Mouse (Mus musculus) midbrain, embryonic 16.5 days (tissue): ENCODE data around the gene Phf5a. TPM values are rescaled to one million over a fixed set of nuclear protein-coding genes. Genes with fewer than 3 reads are reported as not detected.
A peak's percentile ranks its signal among the peaks of the same experiment; 100 is the strongest.

ENCODE experiments used
- ATAC-seq: fragments of 200-750 bp; cut with Nextera tagmentation; 2 replicates; pipeline ENCODE4 v1.8.0; 2017; ENCODE audit warnings: moderate TSS enrichment
- H3K27ac ChIP-seq: fragments of 300-500 bp; sonication (generic); 2 replicates; pipeline ENCODE4 v1.5.1; 2014; ENCODE audit warnings: mild to moderate bottlenecking, low read length, mixed read lengths
- H3K27me3 ChIP-seq: fragments of 300-500 bp; sonication (generic); 2 replicates; pipeline ENCODE4 v1.6.1; 2014; ENCODE audit warnings: low read depth, low read length, mixed read lengths; ENCODE audit not compliant: control insufficient read depth, insufficient read depth
- H3K36me3 ChIP-seq: fragments of 300-500 bp; sonication (generic); 2 replicates; pipeline ENCODE4 v1.6.1; 2014; ENCODE audit warnings: mild to moderate bottlenecking, low read length, moderate library complexity, mixed read lengths; ENCODE audit not compliant: control insufficient read depth, insufficient read depth
- H3K4me1 ChIP-seq: fragments of 300-500 bp; sonication (generic); 2 replicates; pipeline ENCODE4 v1.6.1; 2014; ENCODE audit warnings: mild to moderate bottlenecking, low read length, mixed read lengths; ENCODE audit not compliant: control insufficient read depth, insufficient read depth
- H3K4me2 ChIP-seq: fragments of 300-500 bp; sonication (generic); 2 replicates; pipeline ENCODE4 v1.6.1; 2014; ENCODE audit warnings: mild to moderate bottlenecking, low read length, mixed read lengths
- H3K4me3 ChIP-seq: fragments of 300-500 bp; sonication (generic); 2 replicates; pipeline ENCODE4 v1.5.1; 2014; ENCODE audit warnings: low read depth, mild to moderate bottlenecking, low read length, moderate library complexity, mixed read lengths
- H3K9ac ChIP-seq: fragments of 300-500 bp; sonication (generic); 2 replicates; pipeline ENCODE4 v1.6.1; 2014; ENCODE audit warnings: low read depth, low read length, mixed read lengths
- H3K9me3 ChIP-seq: fragments of 300-500 bp; sonication (generic); replicated peaks from 2 replicates; pipeline ENCODE4 v1.6.1; 2014; ENCODE audit warnings: mild to moderate bottlenecking, low read length, mixed read lengths; ENCODE audit not compliant: control insufficient read depth, poor library complexity, severe bottlenecking
- WGBS: fragments of 180-500 bp; shearing (Covaris S2); extraction: QIAGEN DNeasy Blood & Tissue Kit; methylation state at CpG from one replicate; pipeline ENCODE4 v1.1.7; 2014; 5-methylcytosine and 5-hydroxymethylcytosine counted together
- polyA plus RNA-seq: library from polyadenylated mRNA; unstranded; fragments of >200 nt; fragmentation: Nextera tagmentation; extraction: Ambion mirVana; gene quantifications from 2 replicates; pipeline ENCODE4 v1.2.1, GENCODE M21; 2015

Phf5a gene
- polyA plus RNA-seq, 1 experiment from 2014 or later, result 117 TPM

- Histone ChIP-seq H3K4me2 (peak overlapping the region; percentile 44), H3K4me1 (peaks cover under 1% of the 10 kb centered on the region; the same call in 1 of the 2 replicates), H3K9ac (no peak overlapping the region; the same call in 1 of the 2 replicates), H3K27ac (no peak overlapping the region), H3K9me3 (no peaks in the 10 kb centered on the region), H3K27me3 (no peaks in the 10 kb centered on the region), H3K4me3 (peak overlapping the region; percentile 11; the same call in 1 of the 2 replicates), H3K36me3 (no peaks in the 10 kb centered on the region)
- peak; percentile 66 for ATAC-seq
- WGBS, result 2% methylated on average over 33 of the region's 33 CpGs
These were observed 35.4 kb downstream of the Phf5a start for GRCm38 (mm10) chr15:81836124-81836821.

- 81% methylated on average over 10 of the region's 10 CpGs for WGBS
- H3K9me3 ChIP-seq, result no peaks in the 10 kb centered on the region
These were observed 36.5 kb downstream of the Phf5a start for GRCm38 (mm10) chr15:81835007-81835880.

GRCm38 (mm10) chr15:81834171-81834841 lies 37.4 kb downstream of the Phf5a start:
- H3K9me3 ChIP-seq, result no peaks in the 10 kb centered on the region
- no peak for ATAC-seq
- H3K9ac ChIP-seq, result no peak overlapping the region
- 61% methylated on average over 3 of the region's 3 CpGs for WGBS
- no peak overlapping the region for H3K4me2 ChIP-seq
- no peak overlapping the region for H3K27ac ChIP-seq
- no peaks in the 10 kb centered on the region for H3K36me3 ChIP-seq
- no peaks in the 10 kb centered on the region for H3K27me3 ChIP-seq
- H3K4me1 ChIP-seq, result peaks cover 3% of the 10 kb centered on the region; the same call in 1 of the 2 replicates
- no peak overlapping the region for H3K4me3 ChIP-seq

More at GRCm38 (mm10) chr15:81835007-81835880, 36.5 kb downstream of the Phf5a start:
- no peak overlapping the region for H3K9ac ChIP-seq
- no peak overlapping the region for H3K4me2 ChIP-seq
- H3K27ac ChIP-seq, result no peak overlapping the region
- no peaks in the 10 kb centered on the region for H3K27me3 ChIP-seq
- H3K4me1 ChIP-seq, result peaks cover 3% of the 10 kb centered on the region; the same call in 1 of the 2 replicates
- no peak overlapping the region for H3K4me3 ChIP-seq
- H3K36me3 ChIP-seq, result no peaks in the 10 kb centered on the region
- no peak for ATAC-seq

- Histone ChIP-seq H3K4me2 (no peak overlapping the region), H3K4me3 (no peak overlapping the region), H3K4me1 (peaks cover 3% of the 10 kb centered on the region; the same call in 1 of the 2 replicates), H3K9me3 (no peaks in the 10 kb centered on the region), H3K36me3 (0 out of 2 replicates have a peak, but pooled peaks cover 2% of the 10 kb centered on the region), H3K27ac (no peak overlapping the region), H3K9ac (no peak overlapping the region), H3K27me3 (no peaks in the 10 kb centered on the region)
- ATAC-seq, result no peak
- WGBS, result 74% methylated on average over 4 of the region's 4 CpGs
These were observed 38.2 kb downstream of the Phf5a start for GRCm38 (mm10) chr15:81833481-81833880.

GRCm38 (mm10) chr15:81832219-81832618 lies 39.5 kb downstream of the Phf5a start:
- 94% methylated on average over 3 of the region's 3 CpGs for WGBS
- ATAC-seq, result no peak
- Histone ChIP-seq H3K4me1 (peaks cover 3% of the 10 kb centered on the region; the same call in 1 of the 2 replicates), H3K9me3 (no peaks in the 10 kb centered on the region), H3K27ac (no peak overlapping the region), H3K36me3 (0 out of 2 replicates have a peak, but pooled peaks cover 3% of the 10 kb centered on the region), H3K27me3 (no peaks in the 10 kb centered on the region), H3K9ac (no peak overlapping the region), H3K4me2 (no peak overlapping the region), H3K4me3 (no peak overlapping the region)

- H3K27me3 ChIP-seq, result no peaks in the 10 kb centered on the region
- H3K27ac ChIP-seq, result 0 out of 2 replicates have a peak overlapping the region, but pooled peaks have one; percentile 24
- H3K9ac ChIP-seq, result 0 out of 2 replicates have a peak overlapping the region, but pooled peaks have one; percentile 20
- H3K4me1 ChIP-seq, result peaks cover 3% of the 10 kb centered on the region; the same call in 1 of the 2 replicates
- peak; percentile 85 for ATAC-seq
- peak overlapping the region; percentile 23; the same call in 1 of the 2 replicates for H3K4me2 ChIP-seq
- H3K36me3 ChIP-seq, result peaks cover 6% of the 10 kb centered on the region
- H3K9me3 ChIP-seq, result no peaks in the 10 kb centered on the region
- 14% methylated on average over 24 of the region's 24 CpGs for WGBS
- no peak overlapping the region for H3K4me3 ChIP-seq
These were observed 40.4 kb downstream of the Phf5a start for GRCm38 (mm10) chr15:81831136-81831825.

GRCm38 (mm10) chr15:81830530-81830929 lies 41.2 kb downstream of the Phf5a start:
- ATAC-seq, result no peak
- Histone ChIP-seq H3K4me1 (peaks cover 3% of the 10 kb centered on the region; the same call in 1 of the 2 replicates), H3K4me2 (no peak overlapping the region), H3K27ac (no peak overlapping the region), H3K9ac (no peak overlapping the region), H3K36me3 (peaks cover 14% of the 10 kb centered on the region), H3K4me3 (no peak overlapping the region), H3K9me3 (no peaks in the 10 kb centered on the region), H3K27me3 (no peaks in the 10 kb centered on the region)
- WGBS, result 89% methylated on average over 4 of the region's 4 CpGs

GRCm38 (mm10) chr15:81829208-81829580 lies 42.5 kb downstream of the Phf5a start:
- Histone ChIP-seq H3K4me2 (no peak overlapping the region), H3K9me3 (no peaks in the 10 kb centered on the region), H3K27ac (no peak overlapping the region), H3K27me3 (no peaks in the 10 kb centered on the region), H3K4me3 (no peak overlapping the region), H3K4me1 (peaks cover 3% of the 10 kb centered on the region; the same call in 1 of the 2 replicates), H3K9ac (no peak overlapping the region), H3K36me3 (peaks cover 15% of the 10 kb centered on the region)
- 78% methylated on average over 2 of the region's 2 CpGs for WGBS
- no peak for ATAC-seq
